Mouse (Mus musculus) G1E (cell line): ENCODE data around the gene Tgfa.
A peak's percentile ranks its signal among the peaks of the same experiment; 100 is the strongest.

Experiments used
- CTCF ChIP-seq: IDR thresholded peaks from 2 replicates; pipeline ENCODE4 v1.5.1; 2012; ENCODE audit warnings: low read depth, low read length, inconsistent platforms, mixed read lengths
- GATA1 ChIP-seq: IDR thresholded peaks from 2 replicates; pipeline ENCODE4 v1.6.1; 2012; ENCODE audit warnings: borderline replicate concordance, low read length, inconsistent platforms, mixed read lengths
- POLR2AphosphoS5 ChIP-seq: IDR thresholded peaks from 2 replicates; pipeline ENCODE4 v1.6.1; 2012; ENCODE audit warnings: low read depth, low read length, inconsistent platforms; ENCODE audit not compliant: insufficient replicate concordance

GRCm38 (mm10) chr6:86260322-86261050 lies 65.5 kb downstream of the Tgfa start:
- peak; percentile 50; the same call in 1 of the 2 replicates for TF ChIP-seq CTCF
- no peak for TF ChIP-seq GATA1
- TF ChIP-seq POLR2AphosphoS5: no peak
